Mouse (Mus musculus): ENCODE measurements around the gene Ccdc24.

The Ccdc24 gene

DNA sequence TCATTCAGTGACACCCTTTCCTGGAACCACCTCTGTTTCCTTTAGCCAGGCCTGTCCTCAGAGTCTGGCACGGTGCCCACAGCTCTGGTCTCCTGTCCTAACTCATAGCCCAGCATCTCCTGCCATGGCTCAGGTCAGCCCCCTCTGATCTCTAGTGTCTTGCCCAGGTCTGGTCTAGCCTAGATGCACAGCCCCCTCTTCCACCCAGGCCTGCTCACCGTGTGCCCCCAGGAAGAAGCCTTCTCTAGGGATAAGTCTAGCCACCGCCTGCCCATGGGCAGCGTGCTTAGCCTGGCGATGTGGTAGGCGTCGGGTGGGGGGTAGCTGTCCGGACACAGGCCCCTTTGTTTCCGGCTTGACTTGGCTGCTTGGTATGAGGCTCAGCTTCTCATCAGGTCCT, 17.2 kb downstream of the Ccdc24 start:
- DNase-seq (ENCODE audit: low spot score in 2 of 2): no peak

DNA sequence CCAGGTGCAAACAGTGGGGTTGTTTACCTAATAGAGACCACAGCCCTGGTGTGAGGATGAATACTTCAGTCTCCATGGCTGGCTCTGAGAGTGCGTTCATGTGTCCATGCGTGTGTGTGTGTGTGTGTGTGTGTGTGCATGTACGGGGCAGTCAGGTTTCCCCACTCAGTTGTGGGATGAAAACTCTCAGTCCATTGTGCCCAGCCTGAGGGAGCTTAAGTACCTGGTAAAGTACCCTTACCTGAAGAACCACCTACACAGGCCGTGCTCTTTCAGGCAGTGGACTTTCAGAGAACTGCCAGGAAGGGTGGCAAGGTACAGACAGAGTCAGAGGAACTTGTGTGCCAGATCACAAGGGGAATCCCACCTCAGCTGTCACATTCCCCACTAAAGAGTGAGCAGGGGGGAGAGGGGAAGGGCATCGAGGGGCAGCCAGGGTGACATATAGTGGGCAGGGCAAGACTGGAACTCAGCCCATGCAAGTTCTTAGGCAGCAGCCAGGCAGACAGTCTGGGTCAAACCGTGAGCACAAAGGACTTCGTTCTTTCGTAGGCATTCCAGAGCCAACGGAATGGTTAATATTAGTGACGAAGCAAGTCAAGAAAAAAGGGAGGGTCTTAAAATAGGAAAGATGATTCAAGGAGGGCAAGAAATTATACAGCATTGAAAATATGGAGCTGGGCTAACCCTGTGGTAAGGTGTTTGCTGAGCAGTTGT, 20.0 kb downstream of the Ccdc24 start:
- DNase-seq (ENCODE audit: low spot score in 2 of 2): no peak

DNA sequence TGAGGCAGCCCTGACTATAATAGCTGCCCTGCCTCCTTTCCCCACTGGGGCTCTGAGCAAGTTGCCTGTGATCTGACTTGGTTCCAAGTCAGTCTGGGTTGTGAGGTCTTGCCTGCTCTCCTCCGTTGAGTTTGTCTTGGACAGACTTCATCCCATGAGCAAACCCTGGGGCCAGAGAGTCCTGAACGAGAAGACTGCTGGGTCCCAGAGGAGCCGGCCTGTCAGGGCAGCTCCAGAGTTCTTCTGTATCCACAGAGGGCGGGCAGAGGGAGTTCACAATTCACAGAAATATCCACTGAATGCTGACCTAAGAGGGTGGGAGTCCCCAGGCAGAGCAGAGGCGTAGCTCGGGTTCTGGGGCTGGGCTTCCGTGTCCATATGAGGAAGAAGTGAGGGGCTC, 21.5 kb downstream of the Ccdc24 start:
- no peak for DNase-seq (ENCODE audit: low spot score in 2 of 2)

DNA sequence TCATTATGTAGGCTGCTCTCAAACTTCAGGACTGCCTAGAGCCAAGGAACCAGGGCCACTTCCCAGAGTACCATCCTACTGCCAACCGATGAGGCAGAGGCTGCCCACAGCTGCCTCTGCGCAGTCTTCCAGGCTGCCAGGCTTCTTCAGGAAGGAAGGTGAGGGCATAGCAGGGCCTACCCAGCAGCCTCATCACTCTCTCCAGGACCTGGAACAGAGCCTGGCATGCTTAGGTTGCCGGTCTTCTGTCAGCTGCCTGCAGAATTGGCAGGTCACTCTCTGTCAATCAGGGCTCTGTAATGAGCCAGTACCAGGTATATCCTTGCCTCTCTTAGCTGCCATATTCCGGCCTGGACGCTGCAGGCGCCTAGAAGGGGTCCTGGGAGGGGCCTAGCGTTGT, 22.2 kb downstream of the Ccdc24 start:
- no peak for DNase-seq (ENCODE audit: low spot score in 2 of 2)

DNA sequence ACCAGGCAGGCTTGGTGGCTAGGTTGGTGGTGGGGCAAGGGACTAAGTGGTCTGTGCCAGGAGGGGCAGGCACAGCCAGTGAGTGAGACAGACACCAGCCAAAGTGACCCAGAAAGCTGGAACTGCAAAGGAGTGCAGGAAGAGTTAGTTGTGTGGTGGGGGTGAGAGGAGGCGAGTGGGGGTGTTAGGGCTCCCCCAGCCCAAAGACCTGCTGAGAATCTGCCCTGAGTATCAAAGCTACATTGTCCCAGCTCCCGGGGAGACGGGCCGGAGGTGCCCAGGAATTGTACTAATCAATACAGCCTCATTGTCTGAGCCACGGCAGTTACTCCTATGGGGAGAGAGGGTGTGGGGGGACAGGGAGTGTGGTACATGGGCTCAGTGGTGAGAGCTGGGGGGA, 22.9 kb downstream of the Ccdc24 start:
- no peak for DNase-seq (ENCODE audit: low spot score in 2 of 2)

DNA sequence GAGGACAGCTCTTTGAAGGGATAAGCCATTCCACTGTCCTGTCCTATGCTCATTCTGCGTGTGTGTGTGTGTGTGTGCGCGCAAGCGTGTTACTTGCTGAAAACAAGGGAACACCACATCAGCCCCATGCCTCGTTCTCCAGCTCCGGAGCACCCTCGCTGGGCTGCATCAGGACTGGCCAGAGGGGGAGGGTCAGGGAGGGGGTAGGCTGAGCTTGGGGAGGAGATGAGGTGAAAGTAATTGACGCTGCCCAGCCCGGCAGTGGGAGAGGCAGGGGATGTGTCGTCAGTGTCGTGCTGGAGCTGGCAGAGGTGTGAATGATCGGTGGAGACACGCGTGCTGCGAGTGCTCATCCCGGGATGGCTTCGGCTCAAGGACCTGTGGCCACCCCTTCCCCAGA, 23.3 kb downstream of the Ccdc24 start:
- DNase-seq (ENCODE audit: low spot score in 2 of 2): no peak

DNA sequence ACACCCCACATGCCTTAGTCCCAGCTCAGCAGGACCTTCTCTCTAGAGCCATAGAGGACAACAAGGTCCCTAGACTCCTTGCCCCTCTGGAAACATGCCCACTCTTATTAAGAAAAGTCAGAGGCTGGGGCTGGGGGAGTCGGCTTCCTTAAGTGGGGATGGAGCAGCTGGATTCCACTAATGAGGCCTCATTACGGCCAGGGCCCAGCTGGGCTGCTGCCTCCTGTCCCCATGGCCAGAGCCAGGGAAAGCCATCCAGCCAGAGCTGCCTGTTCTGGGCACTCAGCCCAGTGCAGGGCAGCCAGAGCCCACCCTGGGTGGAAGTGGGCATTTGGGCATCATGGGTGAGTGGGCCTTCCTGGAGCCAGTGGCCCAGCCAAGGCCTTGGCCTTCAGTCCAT, 25.3 kb downstream of the Ccdc24 start:
- no peak for DNase-seq (ENCODE audit: low spot score in 2 of 2)

DNA sequence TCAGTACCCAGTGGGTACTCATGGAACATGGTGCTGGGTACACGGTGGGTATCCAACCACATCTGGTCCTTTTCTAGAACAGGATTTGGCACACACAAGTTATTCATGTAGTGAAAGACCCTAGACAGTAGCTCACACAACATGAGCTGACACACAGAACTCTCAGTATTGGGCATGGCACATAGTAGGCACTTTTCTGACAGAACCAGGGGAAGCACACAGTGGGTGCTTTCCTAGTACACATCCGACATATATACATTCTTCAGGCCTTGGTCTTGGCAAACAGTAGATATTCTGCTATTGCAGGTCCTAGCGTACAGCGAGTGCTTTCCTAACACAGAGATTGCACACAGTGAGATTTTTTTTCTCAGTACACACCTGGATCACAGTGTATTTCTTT, 26.1 kb downstream of the Ccdc24 start:
- no peak for DNase-seq (ENCODE audit: low spot score in 2 of 2)

DNA sequence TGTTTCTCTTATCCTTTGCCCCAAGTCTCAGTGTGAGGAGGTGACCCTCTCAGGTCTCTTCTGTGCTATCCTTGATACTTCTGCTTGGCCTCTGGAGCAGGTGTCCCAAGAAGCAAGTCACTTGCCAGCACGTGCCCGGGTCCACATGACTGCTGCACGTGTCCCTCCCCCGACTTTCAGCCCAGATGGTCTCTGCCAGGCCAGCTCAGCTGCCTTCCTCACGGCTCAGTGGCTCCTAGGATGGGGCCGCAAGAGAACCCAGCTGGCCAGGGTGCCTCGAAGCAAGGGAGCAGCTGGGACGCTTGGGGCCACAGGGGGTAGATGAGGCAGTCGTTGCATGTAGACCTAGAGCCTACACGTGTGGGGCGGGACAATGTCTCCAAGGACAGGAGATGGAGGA, 27.0 kb downstream of the Ccdc24 start:
- no peak for DNase-seq (ENCODE audit: low spot score in 2 of 2)

DNA sequence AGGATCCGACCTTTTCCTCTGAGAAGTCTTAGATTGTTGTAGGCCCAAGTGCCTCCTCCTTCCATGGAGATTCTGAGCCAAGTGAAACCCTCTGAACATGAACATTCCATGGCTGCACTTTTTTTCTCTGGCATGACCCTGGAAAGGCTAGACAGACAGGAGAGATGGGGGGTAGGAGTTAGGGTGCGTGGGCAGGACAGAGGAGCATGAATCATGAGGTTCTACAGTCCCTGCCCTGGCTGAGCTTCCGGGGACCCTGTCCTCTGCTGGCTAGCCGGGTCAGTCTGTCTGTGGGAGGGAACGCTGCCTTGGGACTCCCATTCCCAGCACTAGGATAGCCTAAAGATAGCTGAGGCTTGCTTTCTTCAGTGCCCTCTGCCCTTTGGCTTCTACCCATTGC, 27.9 kb downstream of the Ccdc24 start:
- no peak for DNase-seq (ENCODE audit: low spot score in 2 of 2)

DNA sequence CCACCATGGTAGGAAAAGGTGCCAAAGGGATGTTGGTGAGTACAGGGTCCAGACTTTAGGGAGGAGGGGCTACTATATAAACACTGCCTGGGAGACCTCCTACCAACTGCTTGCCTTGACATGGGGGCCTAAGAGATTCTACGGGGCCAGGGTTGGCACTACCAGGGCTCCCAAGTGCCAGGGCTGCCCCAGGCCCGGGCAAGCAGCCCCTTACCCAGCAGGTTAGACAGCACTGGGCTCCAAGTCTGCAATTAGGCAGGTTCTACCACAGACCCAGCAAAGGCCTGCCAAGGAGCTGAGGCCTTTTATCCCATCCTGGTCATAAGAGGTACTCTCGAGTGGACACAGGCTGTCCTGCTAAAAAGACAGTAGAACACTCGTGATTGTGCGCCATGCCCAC, 29.3 kb downstream of the Ccdc24 start:
- no peak for DNase-seq (ENCODE audit: low spot score in 2 of 2)

DNA sequence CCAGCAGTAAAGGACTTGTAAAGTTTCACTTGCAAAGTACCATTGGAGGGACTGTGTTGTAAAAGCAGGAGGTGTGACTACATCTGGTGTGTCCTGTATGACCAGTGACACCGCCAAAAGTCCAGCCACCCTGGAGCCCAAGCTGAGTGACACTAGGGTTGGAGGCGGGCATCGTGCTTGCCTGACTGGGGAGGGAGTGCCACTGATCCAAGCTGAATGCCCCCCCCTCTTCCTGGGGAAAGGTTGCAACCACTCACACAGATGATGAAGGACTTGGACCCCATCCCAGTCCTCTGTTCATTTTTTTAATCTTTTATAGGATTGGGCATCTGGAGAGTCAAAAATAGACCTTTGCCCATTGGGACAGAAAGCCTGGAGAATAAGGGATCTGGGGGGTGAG, 30.8 kb downstream of the Ccdc24 start:
- no peak for DNase-seq (ENCODE audit: low spot score in 2 of 2)

DNA sequence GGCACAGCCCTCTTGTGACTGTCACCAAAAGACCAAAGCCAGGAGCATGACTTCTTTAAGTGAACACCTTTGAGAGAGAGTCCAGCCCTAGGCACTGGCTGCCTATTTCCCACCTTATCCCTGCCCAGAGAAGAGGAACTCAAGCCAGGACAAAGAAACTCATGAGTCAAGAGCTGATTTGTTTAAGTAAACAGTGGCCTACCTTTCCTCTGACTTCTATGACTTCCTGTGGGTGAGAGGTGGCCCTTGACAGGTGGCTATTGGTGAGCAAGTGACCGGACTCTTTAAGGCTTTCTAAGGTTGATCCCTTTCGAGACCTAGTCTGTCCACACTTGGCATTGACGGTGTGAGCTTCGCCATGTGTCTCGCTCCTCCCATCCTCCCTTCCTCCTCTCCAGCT, 31.5 kb downstream of the Ccdc24 start:
- no peak for DNase-seq (ENCODE audit: low spot score in 2 of 2)

DNA sequence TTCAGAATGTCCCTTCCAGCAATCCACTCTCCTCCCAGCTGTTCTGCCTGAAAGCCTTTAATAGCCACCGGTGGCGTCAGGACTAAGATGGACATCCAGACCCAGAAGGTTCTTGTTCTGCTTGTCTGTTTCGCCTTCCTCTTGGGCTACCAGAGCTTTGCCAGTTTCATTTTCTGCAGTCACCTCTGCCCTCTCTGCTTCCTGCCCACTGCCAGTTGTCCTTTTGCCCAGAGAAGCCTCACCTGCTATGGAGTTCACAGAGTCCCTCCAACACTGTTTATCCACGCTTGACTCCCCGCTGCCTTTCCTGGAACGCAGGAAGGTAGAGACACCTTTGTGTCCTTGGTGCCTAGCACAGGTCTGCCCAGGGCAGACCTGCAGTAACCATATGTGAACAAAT, 33.0 kb downstream of the Ccdc24 start:
- no peak for DNase-seq (ENCODE audit: low spot score in 2 of 2)

DNA sequence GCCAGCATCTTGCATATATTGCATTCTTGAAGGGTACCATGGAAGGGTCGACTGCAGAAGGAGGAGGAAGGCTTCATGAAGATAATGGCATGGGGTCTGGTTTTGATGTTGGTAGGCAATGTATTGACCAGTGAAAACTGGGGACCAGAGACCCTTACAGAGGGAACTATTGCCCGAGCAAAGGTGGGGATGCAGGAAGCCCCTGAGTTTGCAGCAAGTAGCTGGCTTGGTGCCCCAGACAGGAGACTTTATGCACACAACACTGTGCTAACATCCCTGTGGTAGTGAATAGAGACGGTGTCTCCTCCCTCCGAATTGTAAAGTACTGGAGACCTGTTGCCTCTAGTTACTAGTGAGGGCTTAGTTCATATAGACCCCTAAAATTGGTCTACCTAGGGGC, 35.1 kb downstream of the Ccdc24 start:
- DNase-seq (ENCODE audit: low spot score in 2 of 2): no peak

DNA sequence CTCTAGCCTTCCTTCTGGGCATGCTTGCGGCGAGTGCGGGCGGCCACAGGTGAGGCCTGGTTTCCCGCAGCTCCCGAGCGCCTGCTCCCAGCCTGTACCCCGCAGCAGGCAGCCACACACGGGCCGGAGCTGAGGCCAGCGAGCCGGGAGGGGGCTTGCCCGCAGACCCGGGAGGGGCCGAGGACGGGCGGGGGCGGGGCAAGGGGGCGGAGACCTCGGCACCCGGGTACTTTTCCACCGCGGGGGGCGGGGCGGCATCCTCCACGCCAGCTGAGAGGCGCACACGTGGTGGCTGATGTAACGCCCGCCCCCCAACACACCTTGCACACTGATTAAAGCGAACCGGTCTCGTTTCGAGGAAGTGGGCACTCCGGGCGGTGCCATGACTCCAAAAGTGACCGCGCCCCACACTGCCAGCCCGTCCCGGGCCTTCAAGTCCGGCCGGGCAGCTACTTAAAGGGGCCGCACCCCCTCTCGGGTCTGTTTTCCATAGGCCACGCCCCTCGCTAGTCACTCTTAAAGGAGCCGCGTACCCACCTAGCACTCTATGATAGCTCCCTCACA, 36.1 kb downstream of the Ccdc24 start:
- DNase-seq (ENCODE audit: low spot score in 2 of 2): peak; percentile 85 to 92

DNA sequence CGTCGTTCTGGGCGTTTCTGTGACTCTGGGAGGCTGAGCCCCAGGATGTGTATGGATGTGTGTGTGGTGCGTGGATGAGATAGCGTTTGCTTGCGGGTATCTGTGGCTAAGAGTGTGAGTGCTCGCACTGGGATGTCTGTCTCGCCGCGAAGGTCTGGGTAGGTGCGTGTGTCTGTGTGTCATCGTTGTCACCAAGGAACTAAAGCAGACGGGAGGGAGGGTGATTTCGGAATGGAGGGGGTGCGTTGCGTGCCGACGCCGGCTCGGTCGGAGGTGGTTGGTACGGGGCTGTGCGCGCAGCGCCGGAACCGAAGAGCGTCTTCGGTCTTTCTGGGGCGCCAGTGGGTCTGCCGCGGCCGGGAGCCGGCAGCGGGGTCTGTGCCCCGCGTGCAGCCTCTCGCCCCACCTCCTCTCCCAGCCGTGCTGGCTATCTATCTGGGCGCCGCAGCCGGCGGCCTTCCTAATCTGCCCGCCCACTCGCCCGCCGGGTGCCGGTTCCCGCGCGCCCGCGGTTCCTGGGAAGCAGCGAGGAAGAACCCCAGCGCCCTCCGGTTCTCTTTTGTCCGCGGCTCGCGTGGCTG, 36.7 kb downstream of the Ccdc24 start:
- peak; percentile 70 to 76 for DNase-seq (ENCODE audit: low spot score in 2 of 2)

DNA sequence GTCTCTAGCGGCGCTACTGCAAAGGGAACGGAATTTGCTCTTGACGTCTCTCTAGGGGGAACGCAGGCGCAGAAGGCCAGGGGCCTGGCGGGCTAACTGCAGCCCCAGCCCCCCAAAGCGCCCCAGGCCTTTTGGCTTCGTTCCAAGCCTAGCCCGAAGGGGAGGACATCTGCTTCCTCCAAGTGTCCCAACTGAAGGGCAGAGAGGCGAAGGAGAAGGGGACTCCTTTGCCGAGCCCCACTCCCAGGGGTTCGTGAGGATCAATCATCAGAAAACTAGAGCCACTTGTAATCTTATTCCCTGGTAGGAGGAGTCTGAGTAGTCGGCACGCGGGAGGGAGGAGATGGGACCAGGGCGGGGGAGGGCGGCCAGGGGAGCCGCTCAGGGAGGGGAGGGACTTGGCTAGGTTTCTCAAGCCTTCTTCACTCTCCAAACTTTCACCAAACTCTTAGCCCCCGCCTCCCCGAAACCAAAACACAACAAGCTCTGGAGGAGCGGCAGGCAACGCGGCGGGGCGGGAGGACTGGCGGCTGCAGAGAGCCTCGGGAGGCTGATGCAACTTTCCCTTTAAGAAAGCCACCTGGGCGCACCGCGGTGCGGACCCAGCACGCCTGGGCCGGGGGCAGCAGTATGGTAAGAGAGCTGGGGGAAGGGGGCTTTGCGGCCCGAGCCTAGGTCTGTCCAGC, 37.4 kb downstream of the Ccdc24 start:
- DNase-seq (ENCODE audit: low spot score in 2 of 2): peak; percentile 36 to 66

DNA sequence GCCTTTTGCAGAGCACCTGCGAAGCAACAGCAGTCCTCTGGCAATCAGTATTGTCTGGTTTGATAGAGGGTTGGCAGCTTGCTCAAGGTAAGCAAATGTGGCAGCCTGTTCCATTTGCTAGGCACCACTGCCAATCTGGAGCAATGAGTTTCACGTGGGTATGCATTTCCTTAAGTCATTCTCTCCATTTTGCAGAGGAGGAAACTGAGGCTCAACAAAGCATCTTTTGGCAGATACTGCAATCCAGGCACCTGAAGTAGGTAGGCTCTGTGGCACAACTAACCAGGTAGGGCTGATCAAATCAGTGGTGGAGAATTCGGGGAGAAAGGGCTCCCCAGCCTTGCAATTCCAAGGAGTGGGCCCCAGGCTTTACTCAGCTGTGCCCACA, 37.9 kb downstream of the Ccdc24 start, which contains the start of gene Slc6a9:
Gene Slc6a9 (plus strand): TSS at position 50 of the 388 bp plus-strand sequence.
- no peak for DNase-seq (ENCODE audit: low spot score in 2 of 2)

DNA sequence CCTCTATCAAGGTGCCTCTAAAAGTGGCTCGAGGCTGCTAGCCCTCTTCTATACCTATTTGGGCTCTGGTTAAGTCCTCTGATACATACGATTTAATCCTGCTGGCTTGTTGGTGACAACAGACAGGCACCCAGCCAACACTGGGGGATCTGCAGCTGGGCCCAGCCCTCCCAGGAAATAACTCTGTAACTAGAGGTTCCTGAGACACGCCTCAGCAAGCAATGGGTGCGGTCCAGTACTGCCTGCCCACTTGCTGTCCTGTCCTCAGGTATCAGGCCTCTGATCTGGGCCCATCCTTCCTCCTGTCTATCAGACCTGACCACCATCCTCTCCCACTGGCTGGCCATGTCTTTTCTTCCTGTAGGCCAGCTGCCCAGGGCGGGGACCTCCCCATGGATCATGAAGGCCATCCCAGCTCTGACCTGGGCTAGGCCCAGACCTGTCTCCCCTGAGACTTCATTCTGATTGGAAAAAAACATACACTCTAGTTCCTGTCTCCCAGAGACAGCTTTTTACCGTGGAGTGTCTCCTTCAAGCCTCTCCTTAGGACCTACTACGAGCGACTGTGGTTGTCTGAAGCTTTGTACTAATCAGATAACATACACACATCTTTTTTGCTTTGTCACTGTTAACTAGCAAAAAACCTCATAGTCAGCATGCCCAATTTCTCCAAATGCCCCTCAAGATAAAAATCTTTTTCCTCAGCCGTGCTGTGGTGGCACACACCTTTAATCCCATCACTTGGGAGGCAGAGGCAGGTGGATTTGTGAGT, 40.3 kb downstream of the Ccdc24 start:
- DNase-seq (ENCODE audit: low spot score in 2 of 2): no peak

DNA sequence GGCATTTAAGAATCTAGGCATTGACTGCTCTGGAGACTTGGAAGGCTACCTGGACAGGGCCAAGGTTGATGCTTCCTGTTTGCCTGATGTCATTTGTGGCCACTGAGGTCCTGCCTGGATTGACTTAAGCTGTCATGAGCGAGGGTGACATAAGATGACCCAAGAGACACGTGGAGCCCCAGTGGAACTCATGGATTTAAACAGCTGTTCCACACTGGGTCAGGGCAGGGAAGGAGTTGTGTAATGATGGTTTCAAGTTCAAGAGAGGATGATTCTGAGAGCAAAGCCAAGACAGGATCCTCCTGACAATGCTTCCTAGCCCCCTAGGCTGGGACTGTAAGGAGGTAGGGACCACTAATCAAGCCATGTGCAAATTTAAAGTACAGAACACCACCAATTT, 40.9 kb downstream of the Ccdc24 start:
- no peak for DNase-seq (ENCODE audit: low spot score in 2 of 2)

DNA sequence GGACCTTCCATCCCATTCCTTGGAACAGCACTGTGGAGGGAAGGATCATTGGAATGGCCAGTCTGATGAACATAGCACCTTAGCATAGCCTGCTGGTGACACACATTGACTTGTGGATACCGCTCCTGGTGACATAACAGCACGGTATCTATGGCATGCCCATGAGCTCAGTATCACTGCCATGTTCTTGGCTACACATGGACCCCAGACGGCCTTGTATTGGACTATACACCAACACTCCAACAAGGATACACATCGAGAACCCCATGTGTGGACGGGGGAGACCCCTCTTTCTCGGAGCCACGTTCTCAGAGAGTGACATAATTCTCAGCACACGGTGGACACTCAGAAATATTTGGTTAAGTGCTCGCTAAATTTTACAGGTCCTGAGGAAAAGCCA, 41.6 kb downstream of the Ccdc24 start:
- no peak for DNase-seq (ENCODE audit: low spot score in 2 of 2)

All from right cerebral cortex, adult 2 months (tissue).